Mouse (Mus musculus) limb, embryonic 10.5 days (tissue): Measurements from ENCODE around the gene Cmtr1. TPM values are rescaled to one million over a fixed set of nuclear protein-coding genes. Genes with fewer than 3 reads are reported as not detected.

Experiments
- DNase-seq: peaks from one replicate; pipeline ENCODE4 v3.0.0-alpha.2; 2017; ENCODE audit warnings: low spot score
- H3K27ac ChIP-seq: fragments of 300-500 bp; sonication (generic); 2 replicates; pipeline ENCODE4 v1.5.1; 2016; ENCODE audit warnings: mild to moderate bottlenecking
- H3K27me3 ChIP-seq: fragments of 300-500 bp; sonication (generic); 2 replicates; pipeline ENCODE4 v1.6.1; 2016; ENCODE audit warnings: low read depth, mild to moderate bottlenecking; ENCODE audit not compliant: poor library complexity, severe bottlenecking
- H3K36me3 ChIP-seq: fragments of 300-500 bp; sonication (generic); 2 replicates; pipeline ENCODE4 v1.6.1; 2016; ENCODE audit warnings: mild to moderate bottlenecking, moderate library complexity
- H3K4me1 ChIP-seq: fragments of 300-500 bp; sonication (generic); 2 replicates; pipeline ENCODE4 v1.6.1; 2016
- H3K4me3 ChIP-seq: fragments of 300-500 bp; sonication (generic); 2 replicates; pipeline ENCODE4 v1.5.1; 2016; ENCODE audit warnings: mild to moderate bottlenecking, moderate library complexity
- H3K9me3 ChIP-seq: fragments of 300-500 bp; sonication (generic); replicated peaks from 2 replicates; pipeline ENCODE4 v1.6.1; 2016; ENCODE audit warnings: mild to moderate bottlenecking
- WGBS: fragments of 180-500 bp; shearing (Covaris S2); methylation state at CpG from one replicate; pipeline ENCODE4 v1.1.7; 2016; 5-methylcytosine and 5-hydroxymethylcytosine counted together
- polyA plus RNA-seq: library from polyadenylated mRNA; unstranded; fragments of >200 nt; fragmentation: Nextera tagmentation; extraction: Ambion mirVana; gene quantifications from 2 replicates; pipeline ENCODE4 v1.2.1, GENCODE M21; 2016

Gene Cmtr1
- polyA plus RNA-seq, 1 experiment from 2014 or later = 134 TPM

GRCm38 (mm10) chr17:29694516-29694915, 34.1 kb downstream of the Cmtr1 start:
- Histone ChIP-seq H3K9me3 (no peaks in the 10 kb centered on the region), H3K27ac (no peak overlapping the region), H3K27me3 (no peaks in the 10 kb centered on the region), H3K36me3 (peaks cover 98% of the 10 kb centered on the region), H3K4me1 (no peaks in the 10 kb centered on the region), H3K4me3 (no peak overlapping the region)
- WGBS = 83% methylated on average over 4 of the region's 4 CpGs
- no peak for DNase-seq

- no peak for DNase-seq
- Histone ChIP-seq H3K4me1 (no peaks in the 10 kb centered on the region), H3K27me3 (no peaks in the 10 kb centered on the region), H3K36me3 (peaks cover 98% of the 10 kb centered on the region), H3K27ac (no peak overlapping the region), H3K4me3 (no peak overlapping the region), H3K9me3 (no peaks in the 10 kb centered on the region)
- whole genome bisulfite sequencing = 96% methylated on average over 8 of the region's 8 CpGs
Observed at GRCm38 (mm10) chr17:29696940-29697339, 36.5 kb downstream of the Cmtr1 start.

GRCm38 (mm10) chr17:29698421-29698820, 38.0 kb downstream of the Cmtr1 start:
- Histone ChIP-seq H3K27me3 (no peaks in the 10 kb centered on the region), H3K36me3 (peaks cover 99% of the 10 kb centered on the region), H3K4me3 (no peak overlapping the region), H3K27ac (no peak overlapping the region), H3K9me3 (no peaks in the 10 kb centered on the region), H3K4me1 (no peaks in the 10 kb centered on the region)
- WGBS = 93% methylated on average over 6 of the region's 6 CpGs
- DNase-seq = no peak

DNA sequence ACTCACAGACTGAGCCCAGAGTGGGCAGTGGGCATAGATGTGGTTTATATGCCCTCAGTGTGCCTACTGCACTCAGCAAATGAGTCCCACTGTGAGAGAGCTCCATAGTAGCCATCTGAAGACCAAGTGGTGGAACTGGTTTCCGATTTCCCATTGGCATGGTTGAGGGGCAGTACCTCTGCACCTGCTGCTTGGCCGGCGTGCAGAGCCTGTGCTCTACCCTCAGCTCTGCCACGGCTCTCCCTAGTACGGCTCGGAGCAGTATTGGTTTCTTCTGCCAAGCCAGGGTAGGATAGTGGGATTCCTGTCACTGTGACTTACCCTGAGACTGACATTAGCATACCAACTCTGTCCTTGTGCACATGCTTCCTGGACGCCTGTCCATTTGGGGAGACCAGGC, 40.2 kb downstream of the Cmtr1 start:
- DNase-seq = no peak
- Histone ChIP-seq H3K36me3 (peaks cover 94% of the 10 kb centered on the region), H3K4me3 (no peak overlapping the region), H3K27me3 (no peaks in the 10 kb centered on the region), H3K27ac (no peak overlapping the region), H3K9me3 (no peaks in the 10 kb centered on the region), H3K4me1 (0 out of 2 replicates have a peak, but pooled peaks cover 4% of the 10 kb centered on the region)
- 95% methylated on average over 7 of the region's 7 CpGs for WGBS

DNA sequence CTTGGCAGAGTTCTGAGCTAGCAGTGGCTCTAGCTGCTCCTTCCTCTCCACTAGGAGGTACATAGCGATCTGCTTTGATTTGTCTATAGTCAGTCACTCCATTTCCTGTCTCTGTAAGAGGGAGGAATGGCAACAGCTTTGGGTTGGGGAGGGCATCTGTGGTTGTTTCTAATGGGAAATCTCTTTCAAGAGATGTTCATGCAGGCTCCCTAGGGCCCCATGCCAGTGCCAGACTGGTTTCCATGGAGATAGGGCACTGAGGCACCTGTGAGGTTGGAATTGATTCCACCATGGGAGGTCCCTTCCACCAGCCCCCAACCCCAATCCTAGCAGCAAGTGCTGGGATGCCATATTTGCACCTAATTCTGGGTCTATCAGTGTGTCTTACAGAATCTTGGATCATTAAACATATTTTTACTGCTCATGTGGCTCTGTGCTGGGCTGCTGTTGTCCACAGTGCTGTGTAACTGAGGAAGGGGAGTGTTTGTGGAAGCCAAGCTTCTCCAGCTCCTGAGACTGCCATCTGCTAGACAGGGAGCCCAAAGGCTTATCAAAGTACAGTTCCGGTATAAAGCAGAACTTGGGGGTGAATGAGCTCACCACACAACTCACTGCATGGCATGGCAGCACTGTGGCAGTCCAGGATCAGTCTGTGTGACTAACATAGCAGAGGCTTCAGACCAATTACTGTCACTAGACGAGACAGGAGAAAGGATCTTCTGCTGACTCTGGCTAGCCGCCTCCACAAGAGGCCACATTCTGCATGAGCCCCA, 42.7 kb downstream of the Cmtr1 start:
- Histone ChIP-seq H3K36me3 (peaks cover 70% of the 10 kb centered on the region), H3K9me3 (no peaks in the 10 kb centered on the region), H3K4me1 (peaks cover 27% of the 10 kb centered on the region), H3K27me3 (no peaks in the 10 kb centered on the region), H3K27ac (no peak overlapping the region), H3K4me3 (no peak overlapping the region)
- no peak for DNase-seq
- 88% methylated on average over 4 of the region's 4 CpGs for WGBS

GRCm38 (mm10) chr17:29704781-29705180, 44.4 kb downstream of the Cmtr1 start:
- H3K4me1 ChIP-seq = peaks cover 43% of the 10 kb centered on the region
- DNase-seq = peak; percentile 76
- no peak overlapping the region for H3K27ac ChIP-seq
- peaks cover 53% of the 10 kb centered on the region for H3K36me3 ChIP-seq
- 35% methylated on average over 3 of the region's 3 CpGs for WGBS
- no peaks in the 10 kb centered on the region for H3K27me3 ChIP-seq
- no peak overlapping the region for H3K4me3 ChIP-seq
- no peaks in the 10 kb centered on the region for H3K9me3 ChIP-seq

GRCm38 (mm10) chr17:29705881-29706280, 45.5 kb downstream of the Cmtr1 start:
- Histone ChIP-seq H3K4me3 (no peak overlapping the region), H3K27ac (no peak overlapping the region), H3K27me3 (no peaks in the 10 kb centered on the region), H3K36me3 (peaks cover 42% of the 10 kb centered on the region), H3K4me1 (peaks cover 54% of the 10 kb centered on the region), H3K9me3 (no peaks in the 10 kb centered on the region)
- no peak for DNase-seq
- 89% methylated on average over 5 of the region's 5 CpGs for WGBS

DNA sequence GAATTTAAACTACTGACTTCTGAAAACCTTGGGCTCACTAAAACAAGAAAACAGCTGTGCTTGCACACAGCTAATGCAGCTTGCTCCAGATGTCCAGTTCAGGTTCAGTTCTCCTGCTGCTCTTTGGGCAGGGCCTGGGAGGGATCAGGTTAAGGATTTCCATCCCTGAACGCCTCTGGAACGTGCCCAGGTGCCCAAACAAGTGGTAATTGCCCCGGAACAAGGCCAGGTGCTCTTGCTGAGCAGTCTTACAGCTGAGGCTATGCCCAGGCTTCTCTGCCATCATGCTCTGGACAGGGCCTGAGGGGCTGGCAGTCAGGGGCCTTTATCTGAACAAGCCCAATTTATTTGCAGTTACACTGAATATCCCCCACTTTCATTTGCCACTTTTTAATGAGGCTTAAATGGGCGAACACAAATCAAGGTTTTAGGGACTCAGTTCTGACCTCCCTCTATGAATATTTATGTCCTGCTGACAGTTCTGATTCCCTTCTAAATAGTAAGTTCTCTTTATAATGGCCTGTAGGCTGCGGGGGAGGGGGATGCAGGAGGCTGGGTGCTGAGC, 46.7 kb downstream of the Cmtr1 start:
- 52% methylated on average over 5 of the region's 5 CpGs for WGBS
- Histone ChIP-seq H3K27me3 (no peaks in the 10 kb centered on the region), H3K36me3 (peaks cover 30% of the 10 kb centered on the region), H3K9me3 (no peaks in the 10 kb centered on the region), H3K27ac (peak overlapping the region; percentile 27; the same call in 1 of the 2 replicates), H3K4me1 (peaks cover 66% of the 10 kb centered on the region), H3K4me3 (no peak overlapping the region)
- DNase-seq = no peak

GRCm38 (mm10) chr17:29708783-29709182, 48.4 kb downstream of the Cmtr1 start:
- WGBS = 84% methylated on average over 5 of the region's 5 CpGs
- H3K27me3 ChIP-seq = no peaks in the 10 kb centered on the region
- peaks cover 79% of the 10 kb centered on the region for H3K4me1 ChIP-seq
- no peak for DNase-seq
- no peak overlapping the region for H3K4me3 ChIP-seq
- H3K9me3 ChIP-seq = no peaks in the 10 kb centered on the region
- H3K36me3 ChIP-seq = peaks cover 13% of the 10 kb centered on the region
- H3K27ac ChIP-seq = 0 out of 2 replicates have a peak overlapping the region, but pooled peaks have one; percentile 14

- WGBS = 72% methylated on average over 11 of the region's 11 CpGs
- Histone ChIP-seq H3K9me3 (no peaks in the 10 kb centered on the region), H3K4me3 (no peak overlapping the region), H3K27me3 (no peaks in the 10 kb centered on the region), H3K27ac (peak overlapping the region; percentile 1; the same call in 1 of the 2 replicates), H3K4me1 (peaks cover 75% of the 10 kb centered on the region), H3K36me3 (peaks cover 16% of the 10 kb centered on the region)
- DNase-seq = no peak
Observed at GRCm38 (mm10) chr17:29710562-29711044, 50.2 kb downstream of the Cmtr1 start.

DNA sequence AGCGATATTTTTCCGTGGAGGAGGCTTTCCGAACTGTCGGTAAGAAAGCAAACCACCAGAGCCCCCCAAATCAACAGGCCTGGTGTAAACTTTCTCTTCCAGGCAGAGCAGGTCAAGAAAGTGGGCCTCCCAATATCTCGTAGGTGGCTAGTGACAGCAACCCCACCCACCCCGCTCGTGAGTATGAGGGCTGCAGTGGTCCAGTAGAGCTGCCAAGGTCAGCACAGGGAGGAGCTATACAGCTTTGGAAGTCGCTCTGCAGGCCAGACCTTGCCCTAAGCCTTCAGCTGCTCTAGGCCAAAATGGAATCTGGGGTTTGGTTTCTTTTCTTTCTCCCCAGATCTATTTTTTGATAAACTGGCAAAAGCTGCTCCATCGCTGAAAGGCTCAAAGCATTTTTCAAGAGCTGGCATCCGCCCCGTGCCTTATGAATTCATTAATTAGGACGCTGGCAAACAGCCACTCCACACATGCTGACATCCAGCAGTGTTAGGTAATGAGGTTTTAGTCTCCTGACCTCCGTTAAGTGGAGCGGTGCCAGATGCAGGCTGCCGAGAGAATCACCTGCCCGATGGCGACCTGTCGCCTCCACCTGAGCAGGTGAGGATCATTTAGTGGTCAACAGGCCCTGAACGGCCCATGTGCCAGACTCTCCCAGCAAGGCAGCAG, 50.8 kb downstream of the Cmtr1 start:
- no peak for DNase-seq
- 72% methylated on average over 19 of the region's 19 CpGs for WGBS
- peaks cover 16% of the 10 kb centered on the region for H3K36me3 ChIP-seq

GRCm38 (mm10) chr17:29711745-29712431, 51.5 kb downstream of the Cmtr1 start:
- H3K27ac ChIP-seq = peak overlapping the region; percentile 37

More for the DNA sequence above, 50.8 kb downstream of the Cmtr1 start:
- Histone ChIP-seq H3K4me1 (peaks cover 77% of the 10 kb centered on the region), H3K4me3 (no peak overlapping the region), H3K9me3 (no peaks in the 10 kb centered on the region), H3K27me3 (no peaks in the 10 kb centered on the region), H3K27ac (peak overlapping the region; percentile 14; the same call in 1 of the 2 replicates)

More at GRCm38 (mm10) chr17:29711745-29712431, 51.5 kb downstream of the Cmtr1 start:
- WGBS = 58% methylated on average over 8 of the region's 8 CpGs
- Histone ChIP-seq H3K27me3 (no peaks in the 10 kb centered on the region), H3K9me3 (no peaks in the 10 kb centered on the region), H3K36me3 (peaks cover 16% of the 10 kb centered on the region), H3K4me3 (no peak overlapping the region), H3K4me1 (peaks cover 77% of the 10 kb centered on the region)
- no peak for DNase-seq
